Mouse (Mus musculus): ENCODE measurements around the gene Tac2.
"Not testable (repeated sequence)": the region's sequence is repeated elsewhere in the genome, so short reads cannot be mapped to it uniquely, and the experiment has no call there.

The Tac2 gene

GRCm38 (mm10) chr10:127755770-127756468 is 31.6 kb downstream of the Tac2 start:
- DNase-seq (ENCODE audit: low spot score in 2 of 2) = no peak

- no peak for DNase-seq (ENCODE audit: low spot score in 2 of 2)
Observed at GRCm38 (mm10) chr10:127759181-127760110, 35.2 kb downstream of the Tac2 start, which contains the start of the genes Rdh1 and Rdh16f1. Rdh1 (plus strand) TSS chr10:127759721. Rdh16f1 (plus strand) TSS chr10:127759787.

- not testable (repeated sequence) for DNase-seq (ENCODE audit: low spot score in 2 of 2)
Observed at GRCm38 (mm10) chr10:127762926-127763325, 38.6 kb downstream of the Tac2 start.

- DNase-seq (ENCODE audit: low spot score in 2 of 2) = no peak
Observed at GRCm38 (mm10) chr10:127763914-127764680, 39.8 kb downstream of the Tac2 start.

GRCm38 (mm10) chr10:127766564-127766963 is 42.3 kb downstream of the Tac2 start:
- no peak for DNase-seq (ENCODE audit: low spot score in 2 of 2)

GRCm38 (mm10) chr10:127776011-127776410 is 51.7 kb downstream of the Tac2 start, which contains the start of gene Rdh9:
Rdh9 (plus strand) TSS chr10:127776386.
- DNase-seq (ENCODE audit: low spot score in 2 of 2) = no peak
